Mouse (Mus musculus) liver, embryonic 14.5 days (tissue): ENCODE results near the gene Gm17490.

Experiments used
- CTCF ChIP-seq: IDR thresholded peaks from 2 replicates; pipeline ENCODE4 v1.5.1; 2016; ENCODE audit warnings: antibody characterized with exemption, low read depth, control low read depth
- EP300 ChIP-seq: IDR thresholded peaks from 2 replicates; pipeline ENCODE4 v1.6.1; 2016; ENCODE audit warnings: antibody characterized with exemption, low read depth

DNA sequence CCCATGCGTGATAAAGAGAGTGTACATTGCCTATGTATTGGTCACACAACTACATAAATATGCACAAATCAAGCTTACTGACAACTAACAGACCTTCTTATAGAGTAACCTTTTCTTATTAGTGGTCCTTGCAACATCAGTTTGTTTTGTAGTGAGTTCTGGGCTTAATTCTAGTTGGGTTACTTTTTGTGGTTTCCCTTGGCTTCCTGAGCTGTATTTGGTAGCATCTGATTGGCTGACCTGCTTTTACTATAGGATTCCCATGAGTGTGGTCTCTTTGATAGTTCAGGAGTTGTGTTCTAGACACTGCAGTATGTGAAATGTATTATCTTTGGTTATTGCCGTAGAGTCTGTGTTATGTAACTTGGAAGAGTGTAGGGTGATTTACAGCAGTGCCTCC is 31.5 kb upstream of the Gm17490 start:
- TF ChIP-seq CTCF, result no peak
- TF ChIP-seq EP300, result no peak
